Mouse (Mus musculus): ENCODE results near the gene Rasgrp3.

- TF ChIP-seq CTCF (IDR thresholded peaks at IDR 0.05; ENCODE audit: extremely low read depth, insufficient read length, insufficient replicate concordance, low read depth, low read length), result no peak
- no peak for TF ChIP-seq POLR2A (IDR thresholded peaks at IDR 0.05; ENCODE audit: low read depth, low read length)
These were observed 4.9 kb downstream of the Rasgrp3 start for GRCm38 (mm10) chr17:75440619-75441018.
